Mouse (Mus musculus) stomach, postnatal 0 days (tissue): ENCODE data around the gene Ppfia2.
A peak's percentile ranks its signal among the peaks of the same experiment; 100 is the strongest.

Source experiments
- CTCF ChIP-seq: IDR thresholded peaks from 2 replicates; pipeline ENCODE4 v1.5.1; 2016; ENCODE audit warnings: antibody characterized with exemption, low read depth, mild to moderate bottlenecking, moderate library complexity
- EP300 ChIP-seq: optimal IDR thresholded peaks from 2 replicates; pipeline ENCODE3; 2016; ENCODE audit warnings: antibody characterized with exemption

DNA sequence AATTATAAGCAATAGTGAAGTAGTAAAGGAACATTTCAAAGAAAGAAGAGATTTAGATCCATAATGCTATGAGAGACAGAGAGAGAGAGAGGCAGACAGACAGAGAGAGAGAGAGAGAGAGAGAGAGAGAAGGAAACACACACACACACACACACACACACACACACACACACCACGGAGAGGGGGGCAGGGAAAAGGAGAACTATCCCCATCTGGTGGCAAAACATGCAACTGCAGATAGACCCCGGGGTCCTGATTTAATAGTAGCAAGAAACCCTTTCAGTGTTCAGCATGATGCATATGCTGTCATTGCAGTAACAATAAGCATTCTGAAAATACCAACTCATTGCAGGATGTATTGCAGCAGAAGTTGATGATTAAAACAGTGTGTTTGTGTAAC, 442.9 kb downstream of the Ppfia2 start:
- TF ChIP-seq CTCF: peak; percentile 62
- TF ChIP-seq EP300: no peak
